Mouse (Mus musculus) frontal cortex, postnatal 10 days (tissue): ENCODE data around the gene 1810010H24Rik.
"Not testable (repeated sequence)": the region's sequence is repeated elsewhere in the genome, so short reads cannot be mapped to it uniquely, and the experiment has no call there.

Experiments used
- DNase-seq, 2 experiments: peaks; one replicate each; pipeline ENCODE4 v3.0.0; 2022; ENCODE audit warnings: low spot score in 2 of 2, mixed read lengths in 1 of 2

The 1810010H24Rik gene

DNA sequence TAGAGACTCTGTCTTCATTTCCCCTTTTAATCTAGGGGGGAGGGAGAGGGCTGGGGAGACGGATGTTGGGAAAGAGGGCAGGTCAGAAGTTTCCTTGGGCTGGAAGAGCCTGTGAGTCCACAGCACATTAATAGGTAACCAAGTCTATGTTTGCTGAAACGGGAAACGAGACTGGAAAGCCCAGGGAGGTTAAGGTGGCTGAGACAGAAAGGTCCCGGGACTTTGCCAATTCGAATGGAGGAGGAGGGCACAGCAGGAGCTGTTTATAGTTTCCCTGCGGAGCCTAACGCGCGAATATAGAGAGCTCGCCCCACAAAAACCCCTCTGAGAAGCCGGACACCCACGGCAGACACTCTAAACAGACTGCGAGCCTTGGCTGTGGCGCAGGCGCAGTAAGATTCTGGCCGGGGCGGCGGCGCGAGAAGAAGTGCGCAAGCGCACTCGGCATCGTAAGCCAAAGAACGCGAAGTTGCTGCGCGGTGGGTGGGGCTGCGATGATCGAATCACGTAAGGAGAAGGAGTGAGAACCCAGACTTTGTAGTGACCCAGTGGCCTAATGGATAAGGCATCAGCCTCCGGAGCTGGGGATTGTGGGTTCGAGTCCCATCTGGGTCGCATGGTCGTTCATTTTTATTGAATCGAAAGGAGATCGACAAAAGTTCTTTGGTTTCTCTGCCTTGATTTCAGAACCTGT, 13.0 kb upstream of the 1810010H24Rik start:
- DNase-seq = peak; percentile 94 to 98

DNA sequence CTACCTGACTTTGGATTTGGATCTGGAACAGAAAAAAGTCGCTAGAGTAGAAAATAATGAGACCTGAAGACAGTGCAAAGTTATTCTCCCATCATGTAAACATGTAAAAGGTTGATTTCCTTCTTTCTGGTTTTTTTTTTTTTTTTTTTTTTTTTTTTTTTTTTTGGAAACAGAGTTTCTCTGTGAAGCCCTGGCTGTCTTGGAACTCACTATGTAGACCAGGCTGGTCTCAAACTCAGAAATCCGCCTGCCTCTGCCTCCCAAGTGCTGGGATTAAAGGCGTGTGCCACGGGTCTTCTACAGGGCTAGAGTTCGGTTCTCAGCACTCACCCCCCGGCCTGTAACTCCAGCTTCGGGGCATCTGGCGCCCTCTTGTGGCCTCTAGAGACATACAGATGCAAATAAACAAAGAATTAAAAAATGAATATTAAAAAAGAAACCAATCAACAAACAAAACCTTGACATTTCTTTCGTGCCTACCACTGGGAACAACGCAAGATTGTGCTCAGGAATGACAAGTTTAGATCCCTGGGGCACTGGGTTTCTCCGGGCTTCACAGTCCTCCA, 11.4 kb upstream of the 1810010H24Rik start:
- DNase-seq = no peak

DNA sequence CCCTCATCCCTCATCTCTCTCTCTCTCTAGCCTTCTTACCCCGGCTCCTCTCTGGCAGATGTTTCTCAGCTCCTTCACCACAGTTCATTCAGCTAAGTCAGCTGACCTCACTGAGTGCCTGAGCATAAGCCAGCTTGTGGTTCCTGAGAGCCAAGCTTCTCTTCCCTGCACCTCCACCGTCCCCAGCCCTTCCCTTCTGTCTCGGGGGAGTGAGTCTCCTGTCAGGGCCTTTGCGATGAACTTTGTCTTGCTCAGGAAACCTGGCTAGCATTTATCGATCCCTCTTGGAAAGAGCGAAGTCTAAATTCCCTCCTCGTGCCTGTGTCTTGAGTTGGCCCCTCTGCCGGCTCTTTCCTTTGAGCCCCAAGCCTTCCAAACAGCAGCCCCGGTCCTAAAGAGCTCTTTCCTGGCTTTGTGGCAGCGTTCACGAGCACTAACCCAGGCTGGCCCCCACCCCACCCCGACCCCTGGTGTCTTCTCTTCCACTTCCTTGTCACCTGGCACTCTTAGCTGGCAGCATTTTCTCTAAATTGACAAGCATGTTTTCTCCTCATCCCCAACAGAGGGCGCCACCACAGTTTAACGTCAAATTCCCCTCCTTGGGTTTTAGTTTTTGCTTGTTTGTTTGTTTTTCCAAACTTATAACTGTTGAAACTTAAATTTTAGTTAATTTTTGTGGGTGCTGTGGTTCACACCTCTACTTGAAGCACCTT, 10.7 kb upstream of the 1810010H24Rik start:
- DNase-seq = no peak

DNA sequence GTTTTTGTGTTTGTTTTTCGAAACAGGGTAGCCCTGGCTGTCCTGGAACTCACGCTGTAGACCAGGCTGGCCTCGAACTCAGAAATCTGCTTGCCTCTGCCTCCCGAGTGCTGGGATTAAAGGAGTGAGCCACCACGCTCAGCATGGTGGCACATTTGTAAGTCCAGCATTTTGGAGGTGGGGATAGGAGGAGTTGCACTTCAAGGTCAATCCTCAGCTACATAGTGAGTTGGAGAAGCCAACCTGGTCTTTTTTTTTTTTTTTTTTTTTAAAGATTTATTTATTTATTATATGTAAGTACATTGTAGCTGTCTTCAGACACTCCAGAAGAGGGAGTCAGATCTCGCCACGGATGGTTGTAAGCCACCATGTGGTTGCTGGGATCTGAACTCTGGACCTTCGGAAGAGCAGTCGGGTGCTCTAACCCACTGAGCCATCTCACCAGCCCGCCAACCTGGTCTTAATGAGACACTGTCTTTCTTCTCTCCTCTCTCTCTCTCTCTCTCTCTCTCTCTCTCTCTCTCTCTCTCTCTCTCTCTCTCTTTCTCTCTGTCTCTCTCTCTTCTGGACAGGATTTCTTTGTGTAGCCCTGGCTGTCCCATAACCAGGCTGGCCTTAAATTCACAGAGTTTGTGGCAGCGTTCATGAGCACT, 9.8 kb upstream of the 1810010H24Rik start:
- not testable (repeated sequence) for DNase-seq

DNA sequence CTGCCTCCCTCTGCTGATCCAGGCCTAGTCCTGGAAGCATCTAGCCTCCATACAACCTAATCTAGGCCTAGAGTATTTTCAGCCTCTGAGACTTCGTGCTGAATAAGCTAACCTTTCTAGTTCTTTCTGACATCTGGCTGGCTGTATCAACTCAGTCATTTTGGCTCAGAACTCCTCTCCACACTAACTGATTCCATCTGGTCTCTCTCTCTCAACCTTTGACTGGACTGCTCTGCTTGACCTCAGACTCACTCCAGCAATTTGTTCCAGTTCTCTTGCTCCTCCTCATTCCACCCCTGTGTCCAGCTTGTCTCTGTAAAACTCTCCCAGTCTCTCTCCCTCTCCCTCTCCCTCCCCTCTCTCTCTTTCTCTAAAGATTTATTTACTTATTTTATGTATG, 8.6 kb upstream of the 1810010H24Rik start:
- no peak for DNase-seq

DNA sequence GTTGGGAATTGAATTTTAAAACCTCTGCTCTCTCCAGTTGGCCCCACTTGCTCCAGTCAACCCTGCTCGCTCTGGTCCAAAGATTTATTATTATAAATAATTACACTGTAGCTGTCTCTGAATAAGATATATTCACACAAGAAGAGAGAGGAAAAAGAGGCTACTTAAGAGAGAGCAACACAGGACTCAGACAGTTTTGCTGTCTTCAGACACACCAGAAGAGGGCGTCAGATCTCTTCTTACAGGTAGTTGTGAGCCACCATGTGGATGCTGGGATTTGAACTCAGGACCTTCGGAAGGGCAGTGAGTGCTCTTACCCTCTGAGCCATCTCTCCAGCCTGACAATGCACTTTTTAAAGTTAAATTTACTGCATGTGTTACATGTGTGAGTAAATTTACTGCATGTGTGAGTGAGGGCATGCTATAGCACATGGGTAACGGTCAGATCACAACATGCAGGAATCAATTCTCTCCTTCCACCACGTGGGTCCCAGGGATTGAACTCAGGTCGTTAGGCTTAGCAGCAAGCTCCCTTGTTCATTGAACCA, 8.1 kb upstream of the 1810010H24Rik start:
- no peak for DNase-seq

DNA sequence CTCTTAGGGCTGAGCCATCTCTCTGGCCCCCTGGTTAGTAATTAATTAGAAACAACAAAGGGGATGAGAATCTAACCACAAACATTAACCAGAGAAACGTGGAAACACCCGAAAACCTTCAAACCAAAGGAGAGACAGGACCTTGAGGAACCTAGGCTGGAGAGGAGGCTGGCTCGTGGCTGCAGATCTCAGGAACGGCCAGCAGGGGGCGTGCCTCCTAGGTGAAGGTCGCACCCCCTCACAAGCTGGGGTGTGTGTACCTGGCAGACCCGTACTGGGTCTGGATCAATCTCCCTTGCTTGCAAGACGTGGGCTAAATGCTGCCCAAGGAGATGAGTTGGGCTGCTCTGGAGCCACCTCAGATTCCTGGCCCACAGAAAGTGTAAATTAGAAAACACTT, 6.9 kb upstream of the 1810010H24Rik start:
- DNase-seq = no peak

DNA sequence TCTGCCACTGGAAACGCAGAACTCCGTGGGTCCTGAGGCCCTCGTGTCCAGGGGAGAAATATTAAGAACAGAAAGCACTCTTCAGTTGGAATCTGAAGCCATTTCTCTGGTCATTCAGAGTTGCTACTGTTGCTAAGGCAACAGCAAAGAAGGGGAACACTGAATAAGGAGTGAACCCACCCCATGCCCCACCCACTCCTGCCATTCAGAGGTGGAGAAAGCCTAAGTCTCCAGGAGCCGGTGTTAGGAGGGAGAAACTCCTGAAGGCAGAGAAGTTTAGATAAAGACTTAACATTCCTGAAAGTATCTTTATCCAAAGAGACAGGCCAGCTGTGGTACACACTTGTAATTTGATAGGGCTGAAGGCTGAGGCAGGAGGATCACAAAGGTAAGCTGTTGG, 6.2 kb upstream of the 1810010H24Rik start:
- no peak for DNase-seq

DNA sequence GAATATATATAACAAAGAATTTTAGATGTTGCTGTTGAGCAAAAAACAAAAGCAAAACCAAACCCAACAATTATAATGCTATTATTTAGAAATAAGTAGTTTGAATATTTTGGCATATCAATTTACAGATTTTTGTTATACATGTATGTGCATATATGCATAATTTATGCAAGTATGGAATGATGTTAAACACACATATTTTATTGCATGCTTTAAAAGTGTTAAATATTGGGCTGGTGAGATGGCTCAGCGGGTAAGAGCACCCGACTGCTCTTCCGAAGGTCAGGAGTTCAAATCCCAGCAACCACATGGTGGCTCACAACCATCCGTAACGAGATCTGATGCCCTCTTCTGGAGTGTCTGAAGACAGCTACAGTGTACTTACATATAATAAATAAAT, 5.8 kb upstream of the 1810010H24Rik start:
- DNase-seq = not testable (repeated sequence)

DNA sequence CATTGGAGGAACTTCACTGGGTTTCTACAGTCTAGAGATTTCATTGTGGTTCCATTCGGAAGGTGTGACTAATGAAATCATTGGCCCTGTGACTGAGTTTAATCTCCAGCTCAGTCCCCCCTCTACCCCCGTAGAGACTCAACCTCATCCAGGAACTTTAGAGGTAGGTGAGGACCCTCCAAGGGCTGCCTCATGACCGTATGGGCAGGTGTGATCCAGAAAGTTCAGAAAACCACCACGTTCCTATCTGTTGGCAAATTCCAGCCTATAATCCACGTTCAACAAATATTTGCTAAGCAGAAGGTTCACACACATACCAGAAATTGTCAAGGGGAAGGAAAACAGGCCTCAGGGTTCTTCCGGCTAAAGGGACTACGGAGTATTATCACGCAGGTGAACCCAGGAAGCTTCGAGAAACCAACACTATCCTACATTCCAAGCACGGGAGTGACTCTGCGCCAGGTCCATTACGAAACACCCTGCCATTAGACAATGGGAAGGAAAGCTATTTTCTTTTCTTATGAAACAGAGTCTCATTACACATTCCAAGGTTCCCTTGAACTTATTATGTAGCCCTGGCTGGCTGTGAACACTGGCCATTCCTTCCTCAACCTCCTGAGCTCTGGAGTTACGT, 3.3 kb upstream of the 1810010H24Rik start:
- DNase-seq = no peak

DNA sequence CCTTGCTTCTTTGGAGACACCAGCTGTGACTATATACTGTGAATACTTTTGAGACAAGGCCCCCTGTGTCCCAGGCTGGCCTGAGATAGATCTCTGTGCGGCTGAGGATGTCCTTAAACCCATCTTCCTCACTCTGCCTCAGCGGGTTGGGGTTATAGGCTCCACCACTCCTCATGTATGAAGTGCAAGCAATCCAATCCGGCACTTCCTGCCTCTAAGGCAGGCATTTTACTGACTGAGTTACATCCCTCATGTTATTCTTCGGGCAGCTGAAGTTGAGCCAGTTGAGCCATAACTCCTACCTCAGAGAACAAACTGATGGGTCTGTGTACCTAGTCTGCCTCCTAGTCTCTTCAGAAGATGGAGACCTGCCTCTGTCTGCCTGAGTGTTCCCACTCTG, 1.1 kb upstream of the 1810010H24Rik start:
- DNase-seq = no peak

DNA sequence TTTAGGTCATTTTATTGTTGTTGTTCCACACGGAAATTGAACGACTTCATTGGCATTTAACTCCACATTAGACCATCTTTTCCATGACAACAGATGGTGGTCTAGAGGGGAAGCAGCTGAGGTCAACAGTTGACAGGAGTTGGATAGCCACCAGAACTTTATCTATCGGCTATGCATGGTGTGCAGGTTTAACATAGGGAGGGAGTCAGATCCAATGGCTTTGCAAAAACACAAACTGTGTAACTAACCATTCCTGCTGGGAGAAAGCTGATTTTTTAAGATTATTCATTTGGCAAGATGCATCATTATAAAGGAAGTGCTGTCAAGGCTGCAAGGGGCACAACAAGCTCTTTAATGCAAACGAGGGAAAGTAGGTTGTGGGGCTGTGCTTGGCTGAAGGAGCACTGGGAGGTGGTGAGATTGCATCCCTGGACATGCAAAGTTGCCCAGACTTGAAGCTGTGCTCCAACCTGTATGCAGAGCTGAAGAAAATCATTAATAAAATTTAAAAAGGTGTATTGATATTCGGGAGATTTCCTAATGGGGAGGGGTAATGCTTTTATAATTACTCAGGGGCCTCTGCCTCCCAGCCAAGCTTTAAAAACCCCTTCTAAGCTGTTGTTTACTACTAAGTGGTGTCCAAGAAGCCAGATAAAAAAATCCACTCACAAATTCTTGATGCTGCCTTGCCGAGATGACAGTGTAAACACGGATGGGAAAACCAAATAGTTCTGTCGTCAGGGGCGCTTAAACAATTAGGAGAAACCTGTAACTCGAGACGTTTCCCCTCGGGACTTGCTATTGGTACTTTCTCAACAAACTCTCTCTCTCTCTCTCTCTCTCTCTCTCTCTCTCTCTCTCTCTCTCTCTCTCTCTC, 1.3 kb downstream of the 1810010H24Rik start:
- DNase-seq = no peak

DNA sequence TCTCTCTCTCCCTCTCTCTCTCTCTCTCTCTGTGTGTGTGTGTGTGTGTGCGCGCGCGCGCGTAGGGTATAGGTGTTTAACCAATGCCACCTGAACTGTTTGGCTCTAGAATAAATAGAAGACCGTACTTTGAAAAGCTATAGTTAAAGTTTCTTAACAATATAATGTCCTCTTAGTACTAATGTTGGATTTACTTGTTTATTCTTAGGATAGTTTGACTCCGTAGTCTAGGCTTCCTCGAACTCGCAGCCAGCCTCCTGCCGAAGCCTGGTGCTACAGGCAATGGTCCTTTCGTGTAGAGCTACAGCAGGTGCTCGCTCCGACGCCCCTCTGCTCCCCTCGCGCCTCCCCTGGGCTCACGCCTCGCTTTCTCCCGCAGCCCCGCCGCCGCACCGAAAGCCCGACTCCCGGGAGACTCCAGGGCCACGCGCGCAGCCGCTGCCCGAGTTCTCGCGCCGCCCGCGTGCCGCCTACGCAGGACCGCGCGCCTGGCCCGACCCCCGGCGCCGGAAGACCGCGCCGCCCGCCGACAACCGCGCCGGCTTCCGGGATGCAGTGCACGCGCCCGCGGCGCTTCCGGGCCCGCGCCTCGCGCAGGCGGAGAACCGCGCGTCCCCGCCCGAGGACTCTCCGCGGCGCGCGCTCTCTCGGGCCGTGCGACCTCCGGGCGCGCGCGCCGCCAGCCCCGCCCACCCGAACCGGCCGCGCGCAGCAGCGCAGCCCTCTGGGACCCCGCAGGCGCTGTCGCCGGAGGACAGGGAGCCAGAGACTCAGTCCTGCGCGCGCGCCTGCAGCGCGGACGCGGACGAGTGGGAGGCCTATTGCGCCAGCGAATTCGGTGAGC, 2.2 kb downstream of the 1810010H24Rik start:
- DNase-seq = peak; percentile 87 to 89

DNA sequence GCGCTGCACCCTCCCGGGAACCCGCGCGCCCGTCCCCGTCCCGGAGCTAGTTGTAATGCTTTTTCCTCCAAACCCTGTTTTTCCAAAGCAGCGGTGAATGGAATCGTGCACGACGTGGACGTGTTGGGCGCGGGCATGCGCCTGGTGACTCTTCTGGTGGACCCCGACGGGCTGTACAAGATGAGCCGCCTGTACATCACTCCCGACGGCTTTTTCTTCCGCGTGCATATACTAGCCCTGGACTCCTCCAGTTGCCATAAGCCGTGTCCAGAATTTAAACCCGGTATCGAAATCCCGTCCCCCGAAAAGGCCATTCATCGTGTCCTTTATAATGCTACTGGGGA, 2.8 kb downstream of the 1810010H24Rik start:
- DNase-seq = no peak

DNA sequence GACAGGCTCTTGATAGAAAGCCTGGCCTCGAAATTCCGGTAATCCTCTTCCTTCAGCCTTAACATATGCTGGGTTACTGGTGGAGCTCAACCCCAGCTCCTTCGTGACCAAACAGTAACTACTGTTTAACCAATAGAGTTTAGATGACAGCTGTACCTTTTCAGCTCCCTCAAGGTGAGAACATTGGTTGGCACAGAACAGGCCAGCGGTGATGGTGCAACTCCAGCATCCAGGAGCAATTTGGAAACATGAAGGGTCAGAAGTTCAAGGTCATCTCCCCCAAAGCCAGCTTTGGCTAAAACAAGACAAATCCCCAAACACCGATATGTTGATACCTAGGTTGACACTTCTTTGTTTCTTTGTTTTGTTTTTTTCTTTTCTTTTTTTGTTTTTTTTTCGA, 3.3 kb downstream of the 1810010H24Rik start:
- no peak for DNase-seq

DNA sequence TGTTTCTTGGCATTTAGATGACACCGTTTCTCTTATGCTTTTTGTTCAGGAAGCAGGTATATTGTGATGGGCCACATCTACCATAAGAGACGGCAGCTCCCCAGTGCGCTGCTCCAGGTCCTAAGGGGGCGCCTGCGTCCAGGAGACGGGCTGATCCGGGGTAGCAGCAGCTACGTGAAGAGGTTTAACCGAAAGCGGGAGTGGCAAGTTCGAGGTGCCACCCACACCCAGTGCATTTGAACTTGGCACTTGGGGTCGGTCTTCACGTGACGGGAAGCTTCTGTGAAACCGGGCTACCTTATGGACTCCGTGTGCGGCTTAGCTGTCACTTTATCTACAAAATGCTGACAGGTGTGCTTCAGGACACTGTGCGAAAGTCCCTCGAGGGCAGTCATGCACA, 4.1 kb downstream of the 1810010H24Rik start:
- DNase-seq = no peak

DNA sequence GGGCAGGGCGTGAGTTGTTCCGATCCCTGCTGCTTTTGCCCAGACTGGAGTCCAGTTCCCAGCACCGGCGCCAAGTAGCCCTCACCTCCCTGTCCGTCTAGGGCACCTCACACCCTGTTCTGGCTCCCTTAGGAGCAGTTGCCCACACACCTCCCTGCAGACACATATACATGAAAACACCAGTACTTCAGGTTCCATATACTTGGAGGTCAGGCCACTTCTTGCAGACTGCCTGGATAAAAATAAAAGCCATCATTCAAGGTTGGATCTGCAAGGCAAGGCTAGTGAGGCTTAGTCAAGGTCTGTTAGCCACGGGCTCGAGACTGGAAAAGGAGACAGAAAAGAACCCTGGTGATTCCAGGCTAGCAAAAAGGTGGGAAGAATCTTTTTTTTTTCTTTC, 6.2 kb downstream of the 1810010H24Rik start:
- no peak for DNase-seq

DNA sequence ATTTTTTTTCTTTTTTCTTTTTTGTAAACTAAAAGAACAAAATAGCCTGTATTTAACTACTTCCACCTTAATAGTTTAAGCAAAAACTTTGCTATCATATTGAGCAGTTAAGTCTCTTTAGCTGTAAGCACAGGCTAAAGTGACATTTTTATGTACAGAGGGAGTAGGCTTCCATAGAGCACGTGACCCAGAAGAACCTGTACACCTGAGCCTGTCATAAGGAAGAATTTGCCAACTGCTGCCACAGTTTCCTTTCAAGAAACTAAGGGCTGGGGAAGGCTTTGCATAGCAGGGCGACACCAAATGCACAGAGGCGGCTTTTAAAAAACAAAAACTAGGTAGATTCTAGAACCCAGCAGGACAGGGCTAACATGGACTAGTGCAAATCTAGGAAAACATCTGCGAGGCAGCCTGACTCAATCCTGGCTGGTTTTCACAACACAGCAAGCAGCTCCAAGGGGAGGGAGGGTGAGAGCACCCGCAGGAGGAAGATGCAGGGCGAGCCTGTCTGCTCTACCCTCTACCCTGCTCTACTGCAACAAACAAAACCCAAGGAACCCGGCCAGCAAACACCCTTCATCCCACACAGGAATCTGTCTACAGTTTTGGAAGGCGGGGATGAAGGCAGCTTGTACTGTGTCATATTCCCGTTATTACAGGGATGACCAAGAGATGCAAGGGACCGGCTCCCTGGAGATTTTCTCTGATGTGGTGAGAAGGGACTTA, 8.8 kb downstream of the 1810010H24Rik start:
- no peak for DNase-seq

DNA sequence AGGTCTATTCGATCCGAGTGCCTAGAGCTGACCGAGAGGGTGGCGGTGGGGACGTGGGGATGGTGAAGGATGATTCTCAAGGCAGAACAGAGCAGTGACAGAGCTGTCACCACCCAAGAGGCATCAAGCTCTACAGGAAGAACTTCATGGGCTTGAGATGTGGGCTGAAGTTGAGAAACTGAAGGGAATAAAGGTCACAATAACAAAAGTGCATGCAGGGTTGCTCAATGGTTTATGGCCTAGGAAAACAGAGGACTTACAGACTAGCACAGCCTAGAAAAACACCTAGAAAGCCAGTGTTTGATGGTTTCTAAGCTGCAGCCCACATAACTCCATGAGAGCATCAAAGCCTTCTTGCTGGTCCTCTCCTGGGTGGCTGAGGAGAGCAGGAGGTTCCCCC, 13.9 kb downstream of the 1810010H24Rik start:
- DNase-seq = no peak
